Comparison of ENCODE assay signal across 16 mouse cellular contexts in genomic region chr3:121873572-121873971, GRCm38 (mm10).
"Had no signal": no experiment of that assay in that cellular context is flagged by ENCODE, and none has a peak within 500 bp of the region (broad histone marks: within the 10 kb centered on the region; RNA-seq: fewer than 3 reads in every experiment).

No protein-coding gene starts in this region.

- H3K9ac ChIP-seq: neural tube, embryonic 13.5 days; neural tube, embryonic 15.5 days; stomach, embryonic 15.5 days had no signal

- H3K4me1 ChIP-seq: neural tube, embryonic 13.5 days; neural tube, embryonic 15.5 days; stomach, embryonic 15.5 days had no signal

- H3K4me2 ChIP-seq: neural tube, embryonic 13.5 days; neural tube, embryonic 15.5 days; stomach, embryonic 15.5 days had no signal

- H3K36me3 ChIP-seq: neural tube, embryonic 13.5 days; neural tube, embryonic 15.5 days; stomach, embryonic 15.5 days had no signal

- H3K9me3 ChIP-seq: neural tube, embryonic 13.5 days; neural tube, embryonic 15.5 days; stomach, embryonic 15.5 days had no signal

- H3K27ac ChIP-seq: neural tube, embryonic 13.5 days; neural tube, embryonic 15.5 days; stomach, embryonic 15.5 days; stomach, postnatal 0 days had no signal

- H3K27me3 ChIP-seq: neural tube, embryonic 13.5 days; neural tube, embryonic 15.5 days; stomach, embryonic 15.5 days had no signal

- H3K4me3 ChIP-seq: neural tube, embryonic 13.5 days; neural tube, embryonic 15.5 days; stomach, embryonic 15.5 days had no signal

- DNase-seq: retina, postnatal 1 day; right cerebral cortex, adult 18-20 months; right cerebral cortex, postnatal 14 days; right cerebral cortex, postnatal 25 days; right cerebral cortex, postnatal 4 days; spleen, adult 18-20 months; thymus, adult 18-20 months; thymus, adult 2 months; thymus, postnatal 14 days; thymus, postnatal 25 days; thymus, postnatal 36 days; thymus, postnatal 4 days had no signal
